Mouse (Mus musculus): ENCODE results near the gene Napsa. TPM values are rescaled to one million over a fixed set of nuclear protein-coding genes. Genes with fewer than 3 reads are reported as not detected.

Napsa gene
- 0.50 and 0.55 TPM in 2 replicates for polyA plus RNA-seq (2015; fragmentation: Nextera tagmentation; extraction: Ambion mirVana)

GRCm38 (mm10) chr7:44572213-44572701, at the start of gene Napsa:
TSS of gene Napsa (plus strand) at chr7:44572380.
- Histone ChIP-seq H3K9ac (ENCODE audit: low read length) (no peak within 1 kb of the TSS), H3K4me2 (replicated peaks; ENCODE audit: low read depth) (no peak within 1 kb of the TSS), H3K27me3 (ENCODE audit: control insufficient read depth, insufficient read depth, low read length) (no peaks in the 10 kb centered on the region), H3K36me3 (ENCODE audit: control insufficient read depth, insufficient read depth, low read length) (no peaks in the 10 kb centered on the region), H3K9me3 (ENCODE audit: control insufficient read depth, low read length) (no peaks in the 10 kb centered on the region), H3K4me3 (ENCODE audit: low read depth, low read length) (no peak within 1 kb of the TSS), H3K27ac (replicated peaks) (no peak within 1 kb of the TSS), H3K4me1 (replicated peaks; ENCODE audit: control insufficient read depth, insufficient read depth) (no peaks in the 10 kb centered on the region)
- TF ChIP-seq CTCF (IDR thresholded peaks at IDR 0.05; ENCODE audit: low read depth) = no peak
- no peak for TF ChIP-seq EP300 (optimal IDR thresholded peaks at IDR 0.05)
- DNase-seq (ENCODE audit: low spot score) = peak; percentile 55
- WGBS = 31% methylated on average over 6 of the region's 7 CpGs
- ATAC-seq (ENCODE audit: low FRiP score, low TSS enrichment) = peak; percentile 57; the same call in 1 of the 2 replicates

- no peak for DNase-seq (ENCODE audit: low spot score)
- H3K36me3 ChIP-seq (ENCODE audit: control insufficient read depth, insufficient read depth, low read length) = no peaks in the 10 kb centered on the region
- H3K4me3 ChIP-seq (ENCODE audit: low read depth, low read length) = no peak overlapping the region
- no peaks in the 10 kb centered on the region for H3K27me3 ChIP-seq (ENCODE audit: control insufficient read depth, insufficient read depth, low read length)
- H3K4me2 ChIP-seq (replicated peaks; ENCODE audit: low read depth) = no peak overlapping the region
- 74% methylated on average over 2 of the region's 2 CpGs for WGBS
- no peak for TF ChIP-seq EP300 (optimal IDR thresholded peaks at IDR 0.05)
- no peak for TF ChIP-seq CTCF (IDR thresholded peaks at IDR 0.05; ENCODE audit: low read depth)
- no peak for ATAC-seq (ENCODE audit: low FRiP score, low TSS enrichment)
- peaks cover 3% of the 10 kb centered on the region; the same call in 1 of the 2 replicates for H3K4me1 ChIP-seq (replicated peaks; ENCODE audit: control insufficient read depth, insufficient read depth)
- H3K27ac ChIP-seq (replicated peaks) = no peak overlapping the region
- no peak overlapping the region for H3K9ac ChIP-seq (ENCODE audit: low read length)
- H3K9me3 ChIP-seq (ENCODE audit: control insufficient read depth, low read length) = no peaks in the 10 kb centered on the region
These were observed 49.1 kb upstream of the Napsa start for GRCm38 (mm10) chr7:44523056-44523455.

GRCm38 (mm10) chr7:44524502-44524901, 47.7 kb upstream of the Napsa start, which contains the start of gene Mybpc2:
TSS of gene Mybpc2 (minus strand) at chr7:44524656.
- ATAC-seq (ENCODE audit: low FRiP score, low TSS enrichment) (no peak), DNase-seq (ENCODE audit: low spot score) (no peak)
- Histone ChIP-seq H3K4me2 (replicated peaks; ENCODE audit: low read depth) (peak within 1 kb of the TSS; percentile 42), H3K27me3 (ENCODE audit: control insufficient read depth, insufficient read depth, low read length) (no peaks in the 10 kb centered on the region), H3K4me3 (ENCODE audit: low read depth, low read length) (no peak within 1 kb of the TSS; the same call in 1 of the 2 replicates), H3K9me3 (ENCODE audit: control insufficient read depth, low read length) (no peaks in the 10 kb centered on the region), H3K36me3 (ENCODE audit: control insufficient read depth, insufficient read depth, low read length) (no peaks in the 10 kb centered on the region), H3K27ac (replicated peaks) (no peak within 1 kb of the TSS), H3K9ac (ENCODE audit: low read length) (peak within 1 kb of the TSS; percentile 47; the same call in 1 of the 2 replicates), H3K4me1 (replicated peaks; ENCODE audit: control insufficient read depth, insufficient read depth) (peaks cover 3% of the 10 kb centered on the region; the same call in 1 of the 2 replicates)
- TF ChIP-seq EP300 (optimal IDR thresholded peaks at IDR 0.05) = no peak
- TF ChIP-seq CTCF (IDR thresholded peaks at IDR 0.05; ENCODE audit: low read depth) = no peak
- WGBS = 25% methylated on average over 12 of the region's 12 CpGs

GRCm38 (mm10) chr7:44525126-44525832, 46.9 kb upstream of the Napsa start:
- TF ChIP-seq CTCF (IDR thresholded peaks at IDR 0.05; ENCODE audit: low read depth) (no peak), EP300 (optimal IDR thresholded peaks at IDR 0.05) (no peak)
- Histone ChIP-seq H3K27ac (replicated peaks) (no peak overlapping the region), H3K27me3 (ENCODE audit: control insufficient read depth, insufficient read depth, low read length) (no peaks in the 10 kb centered on the region), H3K4me1 (replicated peaks; ENCODE audit: control insufficient read depth, insufficient read depth) (peaks cover 3% of the 10 kb centered on the region; the same call in 1 of the 2 replicates), H3K9ac (ENCODE audit: low read length) (peak overlapping the region; percentile 47; the same call in 1 of the 2 replicates), H3K4me3 (ENCODE audit: low read depth, low read length) (no peak overlapping the region; the same call in 1 of the 2 replicates), H3K9me3 (ENCODE audit: control insufficient read depth, low read length) (no peaks in the 10 kb centered on the region), H3K4me2 (replicated peaks; ENCODE audit: low read depth) (peak overlapping the region; percentile 42), H3K36me3 (ENCODE audit: control insufficient read depth, insufficient read depth, low read length) (no peaks in the 10 kb centered on the region)
- WGBS = 14% methylated on average over 22 of the region's 22 CpGs
- DNase-seq (ENCODE audit: low spot score) (peak; percentile 77), ATAC-seq (ENCODE audit: low FRiP score, low TSS enrichment) (peak; percentile 28; the same call in 1 of the 2 replicates)

GRCm38 (mm10) chr7:44526414-44527154, 45.6 kb upstream of the Napsa start:
- Histone ChIP-seq H3K4me3 (ENCODE audit: low read depth, low read length) (no peak overlapping the region), H3K4me1 (replicated peaks; ENCODE audit: control insufficient read depth, insufficient read depth) (peaks cover 3% of the 10 kb centered on the region; the same call in 1 of the 2 replicates), H3K36me3 (ENCODE audit: control insufficient read depth, insufficient read depth, low read length) (no peaks in the 10 kb centered on the region), H3K9me3 (ENCODE audit: control insufficient read depth, low read length) (no peaks in the 10 kb centered on the region), H3K4me2 (replicated peaks; ENCODE audit: low read depth) (no peak overlapping the region), H3K9ac (ENCODE audit: low read length) (no peak overlapping the region), H3K27me3 (ENCODE audit: control insufficient read depth, insufficient read depth, low read length) (no peaks in the 10 kb centered on the region), H3K27ac (replicated peaks) (no peak overlapping the region)
- DNase-seq (ENCODE audit: low spot score) (no peak), ATAC-seq (ENCODE audit: low FRiP score, low TSS enrichment) (no peak)
- 91% methylated on average over 14 of the region's 14 CpGs for WGBS
- TF ChIP-seq CTCF (IDR thresholded peaks at IDR 0.05; ENCODE audit: low read depth) = no peak
- no peak for TF ChIP-seq EP300 (optimal IDR thresholded peaks at IDR 0.05)

Data from stomach, postnatal 0 days (tissue).